Mouse (Mus musculus): ENCODE measurements around the gene Gfy. TPM values are rescaled to one million over a fixed set of nuclear protein-coding genes. Genes with fewer than 3 reads are reported as not detected.

Gene Gfy
- polyA plus RNA-seq, 1 experiment from 2014 or later: not detected

- 84% methylated on average over 7 of the region's 7 CpGs for WGBS
- H3K27ac ChIP-seq: no peak overlapping the region
- no peak overlapping the region for H3K9ac ChIP-seq
- no peak overlapping the region for H3K4me2 ChIP-seq
- peaks cover 72% of the 10 kb centered on the region for H3K27me3 ChIP-seq
- H3K4me1 ChIP-seq (replicated peaks): peaks cover 18% of the 10 kb centered on the region
- no peak for ATAC-seq (replicated peaks; ENCODE audit: insufficient number of reproducible peaks, insufficient read depth, low FRiP score, low read depth)
- no peaks in the 10 kb centered on the region for H3K36me3 ChIP-seq
- H3K9me3 ChIP-seq (replicated peaks): no peaks in the 10 kb centered on the region
- no peak overlapping the region for H3K4me3 ChIP-seq
Observed at GRCm38 (mm10) chr7:45192585-45193310, 13.4 kb upstream of the Gfy start.

DNA sequence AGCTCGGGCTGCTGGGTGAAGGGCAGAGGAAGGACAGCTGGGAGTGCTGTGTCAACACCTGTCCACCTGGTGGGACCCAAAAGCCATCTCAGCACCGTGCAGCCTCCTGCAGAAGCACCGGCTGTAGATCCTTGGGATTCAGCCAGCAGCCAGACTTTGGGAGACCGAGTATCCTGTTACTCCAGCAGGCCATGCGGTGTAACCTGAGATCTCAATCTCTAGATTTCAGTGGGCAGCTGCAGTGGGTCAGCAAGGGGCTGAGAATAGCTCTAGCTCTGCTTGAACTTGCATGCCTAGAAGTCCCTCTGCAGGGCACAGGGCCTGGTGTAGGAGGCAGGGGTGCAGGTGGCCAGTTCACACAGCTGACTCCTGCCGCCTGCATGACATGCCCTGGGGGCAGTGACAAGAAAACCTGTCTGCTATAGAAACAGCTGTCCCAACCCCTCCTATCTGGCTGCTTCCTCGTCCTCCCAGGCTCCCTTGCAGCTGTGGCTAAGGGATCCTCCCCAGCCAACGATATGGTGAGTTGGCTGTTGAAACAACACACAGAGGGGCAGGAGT lies 12.5 kb upstream of the Gfy start:
- WGBS: 15% methylated on average over 8 of the region's 8 CpGs
- ATAC-seq (replicated peaks; ENCODE audit: insufficient number of reproducible peaks, insufficient read depth, low FRiP score, low read depth): no peak

DNA sequence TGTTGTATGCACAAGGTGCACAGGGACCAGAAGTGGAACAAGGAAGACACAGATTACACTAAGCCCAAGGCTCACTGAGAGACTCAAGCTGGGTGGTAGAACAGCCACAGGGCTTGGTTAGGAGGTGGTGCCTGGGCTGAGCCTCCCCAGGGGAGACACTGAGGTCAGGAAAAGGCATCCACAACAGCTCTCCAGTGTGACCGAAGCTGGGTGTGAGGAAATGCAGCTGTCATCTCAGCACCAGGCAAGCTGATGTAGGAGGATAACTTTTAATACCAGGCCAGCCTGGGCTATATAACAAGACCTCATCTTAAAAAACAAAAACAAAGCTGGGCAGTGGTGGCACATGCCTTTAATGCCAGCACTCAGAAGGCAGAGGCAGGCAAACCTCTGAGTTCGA lies 11.8 kb upstream of the Gfy start:
- WGBS: 50% methylated on average over 2 of the region's 2 CpGs
- no peaks in the 10 kb centered on the region for H3K9me3 ChIP-seq (replicated peaks)
- no peak overlapping the region for H3K4me2 ChIP-seq
- H3K9ac ChIP-seq: no peak overlapping the region
- ATAC-seq (replicated peaks; ENCODE audit: insufficient number of reproducible peaks, insufficient read depth, low FRiP score, low read depth): no peak
- H3K27ac ChIP-seq: no peak overlapping the region
- no peaks in the 10 kb centered on the region for H3K36me3 ChIP-seq
- H3K27me3 ChIP-seq: peaks cover 72% of the 10 kb centered on the region
- H3K4me1 ChIP-seq (replicated peaks): peaks cover 18% of the 10 kb centered on the region
- no peak overlapping the region for H3K4me3 ChIP-seq

More for the DNA sequence above, 12.5 kb upstream of the Gfy start:
- Histone ChIP-seq H3K9me3 (replicated peaks) (no peaks in the 10 kb centered on the region), H3K27ac (no peak overlapping the region), H3K9ac (no peak overlapping the region), H3K4me2 (no peak overlapping the region), H3K27me3 (peaks cover 72% of the 10 kb centered on the region), H3K36me3 (no peaks in the 10 kb centered on the region), H3K4me3 (no peak overlapping the region), H3K4me1 (replicated peaks) (peaks cover 18% of the 10 kb centered on the region)

- no peak for ATAC-seq (replicated peaks; ENCODE audit: insufficient number of reproducible peaks, insufficient read depth, low FRiP score, low read depth)
- no peak overlapping the region for H3K9ac ChIP-seq
- no peak overlapping the region for H3K4me2 ChIP-seq
- no peaks in the 10 kb centered on the region for H3K36me3 ChIP-seq
- H3K4me3 ChIP-seq: no peak overlapping the region
- no peak overlapping the region for H3K27ac ChIP-seq
- WGBS: 88% methylated on average over 6 of the region's 6 CpGs
- H3K4me1 ChIP-seq (replicated peaks): peaks cover 12% of the 10 kb centered on the region
- H3K27me3 ChIP-seq: peaks cover 77% of the 10 kb centered on the region
- H3K9me3 ChIP-seq (replicated peaks): no peaks in the 10 kb centered on the region
Observed at GRCm38 (mm10) chr7:45190186-45190585, 10.8 kb upstream of the Gfy start.

DNA sequence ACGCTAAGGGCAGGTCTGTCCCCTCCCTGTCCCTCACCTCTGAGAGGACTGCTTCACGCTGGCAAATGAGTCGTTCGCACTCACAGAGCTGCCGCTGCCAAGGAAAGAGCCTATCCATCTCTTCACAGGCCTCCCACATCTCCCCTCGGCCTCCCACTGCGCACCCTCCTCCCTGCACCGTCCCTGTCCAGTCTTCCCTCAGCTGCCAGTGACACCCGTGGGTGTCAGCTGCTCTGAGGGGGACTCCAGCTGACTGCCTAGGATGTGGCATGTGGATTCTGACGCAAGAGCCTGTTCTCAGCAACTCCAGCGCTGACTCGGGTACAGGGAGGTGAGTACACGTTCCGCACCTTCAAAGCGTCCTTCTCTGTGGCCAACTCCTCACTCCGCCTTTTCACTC lies 10.2 kb upstream of the Gfy start:
- peaks cover 9% of the 10 kb centered on the region for H3K4me1 ChIP-seq (replicated peaks)
- H3K27me3 ChIP-seq: peaks cover 83% of the 10 kb centered on the region
- H3K4me3 ChIP-seq: no peak overlapping the region
- no peak overlapping the region for H3K9ac ChIP-seq
- no peak for ATAC-seq (replicated peaks; ENCODE audit: insufficient number of reproducible peaks, insufficient read depth, low FRiP score, low read depth)
- H3K27ac ChIP-seq: no peak overlapping the region
- H3K4me2 ChIP-seq: no peak overlapping the region
- no peaks in the 10 kb centered on the region for H3K36me3 ChIP-seq
- H3K9me3 ChIP-seq (replicated peaks): no peaks in the 10 kb centered on the region
- WGBS: 55% methylated on average over 16 of the region's 16 CpGs

DNA sequence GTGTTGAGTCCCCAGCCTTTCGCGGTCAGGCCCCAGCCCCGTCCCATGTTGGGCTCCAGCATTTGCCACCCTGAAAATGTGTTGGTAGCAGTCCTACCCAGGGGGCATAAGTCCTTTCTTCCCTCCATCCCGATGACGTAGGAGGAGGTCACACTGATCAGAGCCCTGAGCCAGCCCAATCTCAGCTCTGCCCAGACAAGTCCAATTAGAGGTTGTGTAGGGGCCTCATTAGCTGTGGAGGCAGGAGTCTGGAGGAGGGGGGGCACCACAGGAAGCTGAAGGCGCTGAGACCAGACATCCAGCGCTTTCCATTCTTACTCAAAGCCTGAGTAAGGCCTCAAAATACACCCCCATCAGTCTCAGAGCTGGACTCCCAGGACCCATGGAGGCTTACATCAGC lies 6.6 kb upstream of the Gfy start:
- Histone ChIP-seq H3K36me3 (no peaks in the 10 kb centered on the region), H3K9me3 (replicated peaks) (no peaks in the 10 kb centered on the region), H3K4me2 (no peak overlapping the region), H3K27ac (no peak overlapping the region), H3K4me1 (replicated peaks) (peaks cover 19% of the 10 kb centered on the region), H3K9ac (no peak overlapping the region), H3K4me3 (no peak overlapping the region), H3K27me3 (peaks cover 97% of the 10 kb centered on the region)
- ATAC-seq (replicated peaks; ENCODE audit: insufficient number of reproducible peaks, insufficient read depth, low FRiP score, low read depth): no peak
- WGBS: 56% methylated on average over 7 of the region's 7 CpGs

DNA sequence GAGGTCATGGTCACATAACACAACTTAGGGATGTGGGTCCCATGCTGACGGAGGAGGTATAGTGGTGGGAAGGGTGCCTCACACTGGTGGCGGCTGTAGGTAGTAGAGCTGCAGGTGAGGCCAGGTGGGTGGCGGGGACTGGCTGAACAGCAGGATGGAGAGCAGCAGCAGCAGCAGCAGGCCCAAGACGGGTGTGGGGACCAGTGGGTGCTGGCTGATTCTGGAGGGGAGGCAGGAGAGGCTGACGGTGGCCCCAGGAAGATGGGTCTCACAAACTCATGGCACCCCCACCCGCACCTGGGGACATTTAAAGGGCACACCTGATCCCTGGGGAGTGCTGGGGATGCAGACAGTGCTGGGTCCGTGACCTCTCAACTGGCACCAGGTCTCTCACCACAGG lies 4.3 kb upstream of the Gfy start:
- Histone ChIP-seq H3K4me3 (no peak overlapping the region), H3K27me3 (peaks cover 98% of the 10 kb centered on the region), H3K27ac (no peak overlapping the region), H3K9me3 (replicated peaks) (no peaks in the 10 kb centered on the region), H3K4me1 (replicated peaks) (peaks cover 21% of the 10 kb centered on the region), H3K36me3 (no peaks in the 10 kb centered on the region), H3K9ac (no peak overlapping the region), H3K4me2 (no peak overlapping the region)
- WGBS: 67% methylated on average over 7 of the region's 7 CpGs
- no peak for ATAC-seq (replicated peaks; ENCODE audit: insufficient number of reproducible peaks, insufficient read depth, low FRiP score, low read depth)

DNA sequence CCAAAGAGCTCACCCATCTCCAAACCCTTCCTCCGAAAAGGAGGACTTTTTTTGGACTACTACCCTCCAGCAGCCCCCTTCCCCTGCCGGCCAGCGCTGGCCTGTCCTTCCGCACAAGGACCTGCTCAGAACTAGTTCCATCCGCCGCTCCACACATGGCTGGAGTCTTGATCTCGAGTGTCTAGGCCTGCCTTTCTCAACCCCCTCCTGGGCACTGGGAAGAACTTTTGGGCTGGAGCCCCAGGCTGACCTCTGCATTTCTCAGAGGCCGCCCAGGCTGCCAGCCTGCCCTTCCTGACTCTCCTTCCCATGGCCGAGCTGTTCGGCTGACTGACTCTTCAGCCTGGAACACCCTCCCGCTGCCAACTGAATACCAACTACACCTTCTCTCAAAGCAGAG lies 3.2 kb upstream of the Gfy start:
- H3K9me3 ChIP-seq (replicated peaks): no peaks in the 10 kb centered on the region
- H3K27me3 ChIP-seq: peaks cover 98% of the 10 kb centered on the region
- peaks cover 21% of the 10 kb centered on the region for H3K4me1 ChIP-seq (replicated peaks)
- ATAC-seq (replicated peaks; ENCODE audit: insufficient number of reproducible peaks, insufficient read depth, low FRiP score, low read depth): no peak
- H3K4me3 ChIP-seq: peak overlapping the region; percentile 40
- H3K4me2 ChIP-seq: peak overlapping the region; percentile 69
- no peak overlapping the region for H3K27ac ChIP-seq
- WGBS: 17% methylated on average over 11 of the region's 11 CpGs
- peak overlapping the region; percentile 43; the same call in 1 of the 2 replicates for H3K9ac ChIP-seq
- H3K36me3 ChIP-seq: no peaks in the 10 kb centered on the region

DNA sequence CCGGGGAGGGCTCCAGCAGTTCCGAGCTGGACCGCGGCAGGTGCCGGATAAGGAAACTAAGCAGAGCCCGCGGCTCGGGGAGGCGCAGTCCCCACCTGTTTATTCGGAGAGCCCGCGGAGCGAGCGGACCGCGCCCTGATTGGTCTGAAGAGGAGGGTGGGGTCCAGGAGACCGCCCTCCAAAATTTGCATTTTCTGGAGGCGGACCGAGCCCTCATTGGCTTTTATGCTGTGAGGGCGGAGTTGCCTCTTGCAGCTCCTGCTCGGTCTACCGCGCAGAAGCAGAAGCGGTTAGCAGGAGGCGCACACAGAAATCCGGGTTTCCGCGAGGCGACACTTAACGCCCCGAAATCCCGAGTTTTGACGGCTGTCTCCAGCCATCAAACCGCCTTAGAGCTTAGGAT lies 2.8 kb upstream of the Gfy start:
- Histone ChIP-seq H3K4me1 (replicated peaks) (peaks cover 21% of the 10 kb centered on the region), H3K27me3 (peaks cover 100% of the 10 kb centered on the region), H3K4me2 (peak overlapping the region; percentile 69), H3K9me3 (replicated peaks) (no peaks in the 10 kb centered on the region), H3K9ac (peak overlapping the region; percentile 43; the same call in 1 of the 2 replicates), H3K27ac (no peak overlapping the region), H3K36me3 (no peaks in the 10 kb centered on the region), H3K4me3 (peak overlapping the region; percentile 40)
- peak; percentile 83 for ATAC-seq (replicated peaks; ENCODE audit: insufficient number of reproducible peaks, insufficient read depth, low FRiP score, low read depth)
- 1% methylated on average over 34 of the region's 34 CpGs for WGBS

DNA sequence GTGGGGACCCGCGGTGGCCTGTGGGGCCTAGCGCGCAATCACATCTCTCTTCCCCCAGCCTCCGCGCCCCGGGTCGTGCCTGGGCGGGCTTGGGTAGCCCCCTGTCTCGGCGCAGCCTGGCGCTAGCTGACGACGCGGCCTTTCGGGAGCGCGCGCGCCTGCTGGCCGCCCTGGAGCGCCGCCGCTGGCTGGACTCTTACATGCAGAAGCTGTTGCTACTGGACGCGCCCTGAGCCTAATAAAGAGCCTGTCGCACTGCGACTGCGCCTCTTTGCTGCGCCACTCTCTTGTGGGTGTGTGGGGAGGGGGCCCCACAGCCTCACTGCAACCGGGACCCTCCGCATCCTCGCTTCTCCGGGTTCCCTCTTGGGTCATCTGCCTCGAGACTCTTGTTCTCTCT lies 2.2 kb upstream of the Gfy start:
- H3K27me3 ChIP-seq: peaks cover 100% of the 10 kb centered on the region
- peaks cover 21% of the 10 kb centered on the region for H3K4me1 ChIP-seq (replicated peaks)
- H3K9ac ChIP-seq: peak overlapping the region; percentile 40; the same call in 1 of the 2 replicates
- ATAC-seq (replicated peaks; ENCODE audit: insufficient number of reproducible peaks, insufficient read depth, low FRiP score, low read depth): no peak
- H3K4me3 ChIP-seq: peak overlapping the region; percentile 40
- H3K9me3 ChIP-seq (replicated peaks): no peaks in the 10 kb centered on the region
- H3K4me2 ChIP-seq: peak overlapping the region; percentile 69
- H3K27ac ChIP-seq: no peak overlapping the region
- WGBS: 5% methylated on average over 34 of the region's 35 CpGs
- H3K36me3 ChIP-seq: no peaks in the 10 kb centered on the region

DNA sequence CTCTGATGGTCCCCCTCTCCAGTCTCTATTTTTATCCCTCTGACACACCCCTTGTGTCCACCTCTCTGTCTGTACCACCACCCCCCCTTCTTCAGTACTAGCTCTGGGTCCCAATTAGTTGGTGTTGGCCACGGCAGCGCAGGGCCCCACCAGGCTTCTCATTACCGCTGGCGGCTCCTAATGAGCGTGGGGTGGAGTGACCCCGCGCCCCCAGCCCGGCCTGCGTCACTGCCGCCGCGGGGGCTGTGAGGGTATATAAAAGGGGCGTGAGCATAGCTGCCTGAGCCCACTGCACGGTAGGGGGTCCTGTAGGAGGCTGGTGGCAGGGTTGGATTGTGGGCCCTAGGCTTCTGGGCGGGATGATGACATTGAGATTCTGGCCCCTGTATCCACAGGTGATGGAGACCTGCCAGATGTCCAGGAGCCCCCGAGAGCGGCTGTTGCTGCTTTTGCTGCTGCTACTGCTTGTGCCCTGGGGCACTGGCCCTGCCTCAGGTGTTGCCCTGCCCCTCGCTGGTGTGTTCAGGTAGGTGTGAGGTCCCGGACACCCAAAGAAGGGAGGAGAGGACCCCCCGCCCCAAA lies 1.6 kb upstream of the Gfy start, which contains the start of gene Pth2:
Pth2 (plus strand) TSS at position 100 of the 582 bp plus-strand sequence.
- Histone ChIP-seq H3K4me1 (replicated peaks) (peaks cover 27% of the 10 kb centered on the region), H3K36me3 (no peaks in the 10 kb centered on the region), H3K27me3 (peaks cover 100% of the 10 kb centered on the region), H3K9me3 (replicated peaks) (no peaks in the 10 kb centered on the region), H3K4me3 (peak within 1 kb of the TSS; percentile 40), H3K27ac (no peak within 1 kb of the TSS), H3K4me2 (peak within 1 kb of the TSS; percentile 69), H3K9ac (peak within 1 kb of the TSS; percentile 40; the same call in 1 of the 2 replicates)
- 17% methylated on average over 20 of the region's 20 CpGs for WGBS
- no peak for ATAC-seq (replicated peaks; ENCODE audit: insufficient number of reproducible peaks, insufficient read depth, low FRiP score, low read depth)
